Mouse (Mus musculus): ENCODE data around the gene Gpr101.

Gpr101 gene

GRCm38 (mm10) chrX:57503634-57504033, at the start of gene Gpr101:
TSS of gene Gpr101 (minus strand) at chrX:57503757.
- in situ Hi-C loops (cut with MboI): no loop called here

DNA sequence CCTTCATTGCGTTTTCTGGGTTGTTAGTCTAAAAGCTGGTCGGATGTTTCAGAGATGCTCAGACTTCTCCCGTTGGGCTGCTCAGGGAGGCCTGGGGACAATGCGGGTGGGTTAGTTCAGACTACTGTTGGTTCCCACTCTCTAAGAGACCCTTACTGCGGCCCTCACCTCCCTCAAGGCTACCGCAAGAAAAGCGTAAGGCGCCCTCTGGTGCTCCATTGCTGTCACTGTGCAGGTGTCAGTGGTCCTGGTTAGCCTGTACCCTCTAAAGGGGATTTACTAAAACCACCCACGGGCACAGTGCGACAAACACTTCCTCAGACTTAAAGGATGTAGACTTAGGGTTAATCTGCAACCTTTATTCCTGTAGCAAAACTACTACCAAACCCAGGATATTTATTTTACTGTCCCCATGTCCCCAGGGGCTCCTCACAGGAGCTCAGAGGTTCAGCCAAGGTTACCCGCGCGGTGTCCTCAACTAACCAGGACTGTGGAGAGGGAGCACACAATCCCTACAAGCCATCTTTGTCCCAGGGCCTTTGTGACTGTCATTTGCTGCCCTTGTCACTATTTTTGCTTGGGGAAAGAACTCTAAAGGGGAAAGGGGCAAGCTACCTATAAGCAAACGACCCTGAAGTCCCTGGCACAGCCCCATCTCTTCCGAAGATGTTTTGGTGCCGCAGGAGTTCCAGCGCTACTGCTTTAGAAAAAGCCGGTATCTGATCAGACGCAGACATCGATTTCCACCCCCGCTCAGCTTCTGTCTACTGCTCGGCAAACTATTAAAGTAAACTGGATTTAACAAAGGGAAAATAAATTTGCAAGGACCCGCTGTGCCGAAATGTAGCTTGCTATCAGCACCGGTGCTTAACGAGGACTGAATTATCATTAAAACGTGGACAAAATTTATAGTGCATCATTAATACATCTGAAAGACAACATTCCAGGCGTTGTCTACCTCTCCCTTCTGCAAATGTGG, 17.8 kb upstream of the Gpr101 start:
- in situ Hi-C loops (cut with MboI): no loop called here

GRCm38 (mm10) chrX:57506247-57506646, 2.7 kb upstream of the Gpr101 start:
- in situ Hi-C loops (cut with MboI): no loop called here

Measured in mature B cell (primary cell).